Mouse (Mus musculus) heart, postnatal 0 days (tissue): ENCODE data around the gene Dennd4c.

Source experiments
- CTCF ChIP-seq: IDR thresholded peaks from 2 replicates; pipeline ENCODE4 v1.5.1; 2016; ENCODE audit warnings: antibody characterized with exemption, control low read depth, low read depth
- EP300 ChIP-seq: IDR thresholded peaks from 2 replicates; pipeline ENCODE4 v1.6.1; 2016; ENCODE audit warnings: antibody characterized with exemption, low read depth

GRCm38 (mm10) chr4:86713518-86713917, 34.8 kb upstream of the Dennd4c start:
- TF ChIP-seq CTCF = no peak
- no peak for TF ChIP-seq EP300
